Mouse (Mus musculus): ENCODE measurements around the gene C1qbp.
A peak's percentile ranks its signal among the peaks of the same experiment; 100 is the strongest.

Gene C1qbp

GRCm38 (mm10) chr11:70982557-70983228, at the start of gene C1qbp:
TSS of gene C1qbp (minus strand) at chr11:70983026.
- peak; percentile 96 for DNase-seq

- no peak for DNase-seq
Observed at GRCm38 (mm10) chr11:71032070-71032469, 49.2 kb upstream of the C1qbp start.

GRCm38 (mm10) chr11:71029403-71030118, 46.7 kb upstream of the C1qbp start:
- no peak for DNase-seq

GRCm38 (mm10) chr11:71028280-71028679, 45.5 kb upstream of the C1qbp start:
- DNase-seq: no peak

GRCm38 (mm10) chr11:71019201-71020068, 36.6 kb upstream of the C1qbp start, which contains the start of the genes Mis12 and Derl2:
TSS of gene Mis12 (plus strand) at chr11:71019611.
TSS of gene Derl2 (minus strand) at chr11:71019841.
- DNase-seq: peak; percentile 97

- DNase-seq: no peak
Observed at GRCm38 (mm10) chr11:71018416-71019200, 35.8 kb upstream of the C1qbp start.

GRCm38 (mm10) chr11:71017051-71017450, 34.2 kb upstream of the C1qbp start:
- no peak for DNase-seq

- DNase-seq: no peak
Observed at GRCm38 (mm10) chr11:71012743-71013142, 29.9 kb upstream of the C1qbp start.

GRCm38 (mm10) chr11:71008321-71008720, 25.5 kb upstream of the C1qbp start:
- no peak for DNase-seq

GRCm38 (mm10) chr11:71007831-71008230, 25.0 kb upstream of the C1qbp start:
- DNase-seq: no peak

- no peak for DNase-seq
Observed at GRCm38 (mm10) chr11:71007026-71007425, 24.2 kb upstream of the C1qbp start.

- DNase-seq: peak; percentile 11
Observed at GRCm38 (mm10) chr11:71005046-71005445, 22.2 kb upstream of the C1qbp start.

- DNase-seq: peak; percentile 95
Observed at GRCm38 (mm10) chr11:71004316-71004773, 21.5 kb upstream of the C1qbp start, which contains the start of gene Dhx33. TSS of gene Dhx33 (minus strand) at chr11:71004437.

GRCm38 (mm10) chr11:71003611-71004315, 20.9 kb upstream of the C1qbp start:
- DNase-seq: no peak

- DNase-seq: no peak
Observed at GRCm38 (mm10) chr11:71001167-71001566, 18.3 kb upstream of the C1qbp start.

GRCm38 (mm10) chr11:70982030-70982429, 796 bp downstream of the C1qbp start:
- no peak for DNase-seq

GRCm38 (mm10) chr11:70980751-70981510, 1.9 kb downstream of the C1qbp start:
- DNase-seq: no peak

GRCm38 (mm10) chr11:70980232-70980631, 2.6 kb downstream of the C1qbp start:
- DNase-seq: no peak

- no peak for DNase-seq
Observed at GRCm38 (mm10) chr11:70977293-70977692, 5.5 kb downstream of the C1qbp start.

- no peak for DNase-seq
Observed at GRCm38 (mm10) chr11:70975193-70975592, 7.6 kb downstream of the C1qbp start.

- DNase-seq: peak; percentile 11
Observed at GRCm38 (mm10) chr11:70973947-70974346, 8.9 kb downstream of the C1qbp start.

Data from thymus, postnatal 14 days (tissue).